Mouse (Mus musculus) CH12F3 (cell line): ENCODE measurements around the gene Cyp8b1.

Source experiments
- in situ Hi-C: fragments of 300-500 bp; cut with MboI; formaldehyde crosslinking; loops from 2 replicates; pipeline ENCODE4 v1.14.3; 2020; ENCODE audit warnings: low sequenced_read_pairs

Cyp8b1 gene

DNA sequence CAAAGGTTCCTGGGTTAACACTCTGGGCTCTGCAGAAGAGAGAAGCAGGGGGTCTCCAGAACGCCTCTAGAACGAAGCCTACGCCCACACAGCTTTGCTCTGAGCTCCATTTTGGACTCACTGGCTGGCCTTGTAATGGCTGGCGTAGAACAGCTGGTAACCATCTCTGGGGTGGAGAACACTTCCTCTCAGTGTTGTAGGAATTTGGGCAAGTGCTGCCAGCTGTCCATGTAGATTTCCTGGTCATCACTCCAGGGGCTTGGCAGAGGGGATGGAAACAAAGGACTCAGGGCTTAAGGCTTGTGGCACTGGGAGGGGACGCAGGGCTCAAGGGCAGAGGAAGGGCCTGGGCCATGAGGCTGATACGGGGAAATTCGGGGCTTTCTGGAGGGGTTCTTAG, 21.7 kb downstream of the Cyp8b1 start:
- in situ Hi-C loops: no loop called here

DNA sequence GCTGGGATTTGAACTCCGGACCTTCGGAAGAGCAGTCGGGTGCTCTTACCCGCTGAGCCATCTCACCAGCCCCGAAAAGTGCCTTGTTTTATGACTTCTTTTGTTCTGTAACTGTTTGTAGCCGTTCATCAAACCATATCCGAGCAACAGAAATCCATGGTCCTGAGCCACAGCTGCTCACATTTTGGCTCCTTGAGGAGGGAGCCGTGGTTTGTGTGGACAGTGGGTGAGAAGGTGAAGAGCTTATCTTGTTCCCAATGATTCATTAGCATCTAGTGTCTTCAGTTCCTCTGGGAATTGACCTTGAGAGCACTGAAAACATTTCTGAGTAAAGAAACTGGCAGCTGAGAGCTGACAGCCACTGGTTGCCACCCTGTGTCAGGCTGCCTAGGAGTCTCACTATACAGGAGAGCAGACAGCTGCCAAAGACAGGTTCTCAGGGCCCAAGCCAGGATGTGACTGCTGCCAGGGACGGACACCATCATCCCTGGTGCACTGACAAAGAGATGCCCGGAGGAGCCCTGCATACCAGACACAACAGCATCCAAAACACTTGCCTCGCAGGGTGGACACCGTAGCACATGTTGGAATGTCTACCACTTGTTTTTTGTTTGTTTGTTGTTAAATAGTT, 23.9 kb downstream of the Cyp8b1 start:
- in situ Hi-C loops: no loop called here

DNA sequence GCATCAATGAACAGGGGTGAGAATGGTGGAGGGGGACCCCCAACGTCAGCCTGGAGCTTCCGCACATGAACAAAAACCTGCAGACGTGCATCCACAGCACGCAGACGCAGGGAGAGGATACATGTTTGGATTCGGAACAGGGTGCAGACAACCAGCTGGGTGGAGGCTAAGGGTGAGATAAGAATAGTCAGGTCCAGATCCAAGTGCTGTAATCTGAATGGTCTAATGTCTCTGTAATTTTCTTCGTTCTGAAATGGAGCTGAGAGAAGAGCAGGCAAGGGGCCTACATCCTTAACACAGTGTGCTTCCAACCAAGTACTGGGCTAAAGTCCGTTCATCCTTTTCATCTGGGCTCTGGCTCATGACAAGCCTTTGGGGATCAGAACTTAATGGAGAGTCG, 24.8 kb downstream of the Cyp8b1 start:
- in situ Hi-C loops: no loop called here

DNA sequence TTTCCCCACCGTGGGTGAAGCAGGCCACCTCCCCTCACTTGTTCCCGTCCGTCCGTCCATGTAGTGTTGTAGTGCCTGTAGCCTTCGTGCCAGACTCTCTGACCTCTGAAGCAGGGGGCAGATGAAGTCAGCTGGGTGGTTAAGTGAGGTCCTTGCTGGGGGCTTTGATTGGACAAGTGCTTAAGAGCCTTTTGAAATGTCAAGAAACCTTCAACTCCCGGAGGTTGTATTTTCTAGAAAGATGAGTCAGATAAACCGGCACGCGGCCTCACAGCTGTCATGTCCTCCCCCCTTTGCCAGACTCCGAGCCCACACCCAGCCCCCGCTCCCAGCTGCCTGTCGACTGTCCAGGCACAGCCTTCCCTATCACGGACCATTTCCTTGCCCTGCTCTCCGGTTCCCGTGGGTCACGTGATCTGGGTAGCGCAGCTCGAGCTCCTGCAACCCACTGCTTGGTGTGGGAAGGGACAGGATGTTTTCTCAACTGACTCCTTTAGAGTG, 25.6 kb downstream of the Cyp8b1 start:
- in situ Hi-C loops: no loop called here

DNA sequence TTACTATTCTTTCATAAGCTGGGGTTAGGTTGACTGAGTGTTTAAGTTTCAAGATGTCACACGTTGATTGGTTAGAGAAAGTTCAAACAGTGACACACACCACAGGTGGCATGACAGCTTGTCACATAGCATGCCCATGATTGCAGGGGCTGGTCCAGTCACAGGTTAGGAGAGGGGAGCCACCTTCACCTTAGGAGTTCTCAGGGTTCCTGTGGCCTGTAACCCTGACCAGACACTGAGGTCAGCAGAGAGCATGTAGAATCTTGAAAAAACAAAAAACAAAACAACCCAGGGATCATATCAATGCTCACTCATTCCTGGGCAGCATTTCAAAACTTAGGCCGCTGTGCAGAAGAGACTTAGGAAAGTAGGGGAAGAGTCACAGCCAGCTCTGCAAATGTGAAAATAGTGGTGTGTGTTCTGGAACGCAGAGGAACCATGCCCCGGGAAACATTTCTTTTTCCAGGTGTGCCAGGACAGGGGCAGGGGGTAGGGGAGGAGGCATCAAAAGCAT, 26.1 kb downstream of the Cyp8b1 start:
- in situ Hi-C loops: no loop called here

DNA sequence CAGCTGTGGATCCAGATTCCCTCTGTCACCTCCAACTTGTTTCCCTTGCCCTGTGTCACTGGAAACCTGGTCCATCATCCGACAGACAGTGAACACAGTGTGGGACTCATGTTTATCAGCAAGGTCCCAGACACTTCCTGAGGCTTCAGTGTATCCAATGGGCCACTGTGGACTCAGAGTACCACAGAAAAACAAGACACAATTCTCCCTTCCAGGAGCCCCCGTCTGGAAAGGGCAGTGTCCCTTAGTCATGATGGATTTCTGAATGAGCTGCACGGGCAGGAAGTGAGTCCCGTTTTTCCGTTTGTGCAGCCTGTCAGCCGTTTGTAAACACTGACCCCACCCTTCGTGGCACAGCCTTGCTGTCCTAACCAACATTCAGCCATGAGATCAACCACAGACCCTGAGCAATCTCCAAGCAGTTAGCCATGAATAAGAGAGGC, 34.1 kb downstream of the Cyp8b1 start:
- in situ Hi-C loops: no loop called here

DNA sequence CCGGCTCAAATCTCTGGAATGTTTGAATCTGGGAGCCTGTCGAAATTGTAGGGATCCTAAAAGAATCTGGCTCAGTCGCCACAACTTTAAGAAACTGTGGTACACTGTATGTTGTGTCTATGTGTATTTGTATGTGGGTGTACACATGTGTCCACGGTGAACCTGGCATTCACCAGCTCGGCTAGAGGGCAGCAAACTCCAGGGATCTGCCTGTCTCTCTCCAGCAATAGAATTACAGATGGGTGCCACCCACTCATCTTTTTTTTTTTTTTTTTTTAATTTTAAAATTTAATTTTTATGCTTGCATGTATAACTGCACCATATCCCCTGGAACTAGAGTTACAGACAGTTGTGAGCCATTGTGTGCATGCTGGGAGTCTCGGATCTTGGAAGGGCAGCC, 34.8 kb downstream of the Cyp8b1 start:
- in situ Hi-C loops: no loop called here

DNA sequence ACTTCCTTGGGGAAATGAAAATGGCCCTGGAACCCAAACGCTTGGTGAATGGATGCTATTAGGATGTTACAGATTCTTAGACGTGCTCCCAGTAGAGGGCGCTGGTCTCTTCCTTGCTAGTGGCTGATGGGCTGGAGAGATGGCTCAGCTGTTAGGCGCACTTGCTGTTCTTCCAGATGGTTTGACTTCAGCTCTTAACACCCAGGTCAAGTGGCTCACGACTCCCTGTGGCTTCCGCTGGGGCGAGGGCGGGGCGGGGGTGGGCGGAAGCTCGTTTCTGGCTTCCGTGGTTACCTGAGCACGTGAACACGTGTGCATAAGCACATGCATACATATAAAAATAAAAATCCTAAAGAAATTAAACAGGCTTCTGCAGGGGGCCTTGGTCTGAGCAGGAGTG, 35.3 kb downstream of the Cyp8b1 start:
- in situ Hi-C loops: no loop called here

DNA sequence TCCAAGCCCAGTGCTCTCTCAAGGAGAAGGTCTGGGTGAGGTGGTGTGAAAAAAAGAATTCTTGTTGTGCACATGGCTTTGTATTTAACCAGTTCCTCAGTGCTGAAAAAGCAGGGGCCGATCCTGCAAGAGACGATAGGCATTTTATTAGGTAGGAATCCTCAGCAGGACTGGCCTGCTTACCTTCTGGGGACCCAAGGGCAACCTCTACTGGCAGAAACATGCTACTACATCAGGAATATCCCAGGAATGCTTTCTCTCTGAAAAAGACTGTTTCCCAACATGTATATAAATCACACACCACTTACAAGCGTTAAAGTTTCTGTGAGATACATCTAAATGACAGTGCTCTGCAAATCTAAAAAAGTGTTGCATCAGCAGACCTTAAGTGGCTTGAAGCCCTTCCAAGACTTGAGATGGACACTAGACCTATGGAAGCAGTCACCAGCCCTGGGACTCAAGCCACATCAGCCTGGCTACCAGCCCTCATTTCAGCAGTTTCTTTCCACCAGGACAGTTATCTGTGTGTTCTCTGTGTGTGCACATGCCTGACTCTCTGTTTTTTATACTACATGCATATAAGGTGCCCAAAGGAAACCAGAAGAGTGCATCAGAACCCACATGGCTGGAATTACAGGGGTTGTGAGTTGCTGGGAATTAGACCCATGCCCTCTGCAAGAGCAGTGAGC, 38.9 kb downstream of the Cyp8b1 start:
- in situ Hi-C loops: loop anchor here (10.0 kb wide), 1 partner anchor 108 kb away; no protein-coding TSS in a partner anchor

DNA sequence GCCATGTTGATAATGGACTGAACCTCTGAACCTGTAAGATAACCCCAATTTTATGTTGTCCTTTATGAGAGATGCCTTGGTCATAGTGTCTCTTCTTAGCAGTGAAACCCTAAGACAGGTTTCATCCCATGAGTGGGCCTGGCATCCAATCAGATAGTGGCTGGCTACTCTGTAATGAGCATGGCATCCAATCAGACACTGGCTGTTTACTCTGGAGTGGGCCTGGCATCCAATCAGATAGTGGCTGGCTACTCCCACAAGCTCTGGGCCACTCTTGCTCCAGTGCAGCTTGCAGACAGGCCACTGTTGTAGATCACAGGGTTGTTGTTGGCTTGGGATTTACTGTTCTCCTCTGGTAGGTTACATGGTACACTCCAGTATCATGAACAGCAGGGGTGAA, 42.5 kb downstream of the Cyp8b1 start:
- in situ Hi-C loops: loop anchor here (10.0 kb wide), 1 partner anchor 111 kb away; no protein-coding TSS in a partner anchor

DNA sequence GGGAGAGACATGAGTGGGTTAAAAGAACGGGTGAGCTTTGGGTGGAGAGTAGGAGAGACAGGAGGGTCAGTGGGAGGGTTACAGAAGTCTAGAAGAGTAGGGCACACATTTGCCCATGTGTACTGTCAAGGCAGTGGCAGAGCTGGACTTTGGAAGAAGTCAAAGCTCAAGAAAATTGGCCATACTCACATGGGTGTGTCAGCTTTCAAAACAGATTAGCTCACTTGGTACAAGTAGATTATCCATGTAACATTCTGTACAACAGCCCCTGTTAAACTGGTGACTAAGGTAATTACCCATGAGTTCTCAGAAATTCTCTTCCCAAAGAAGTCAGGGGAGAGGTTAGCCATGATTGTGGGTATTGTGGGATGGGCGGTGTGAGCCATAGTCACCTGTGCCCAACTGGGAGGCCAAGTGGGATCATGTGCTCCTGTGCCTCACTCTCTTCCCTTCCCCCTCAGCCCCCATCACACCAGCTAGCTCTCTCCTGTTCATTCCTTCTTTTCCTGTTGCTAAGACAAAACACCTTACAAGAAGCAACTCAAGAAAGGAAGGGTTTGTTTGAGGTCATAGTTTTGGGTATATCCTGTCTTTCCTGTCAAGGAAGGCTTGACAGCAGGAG, 43.9 kb downstream of the Cyp8b1 start:
- in situ Hi-C loops: loop anchor here (10.0 kb wide), 1 partner anchor 113 kb away; no protein-coding TSS in a partner anchor

DNA sequence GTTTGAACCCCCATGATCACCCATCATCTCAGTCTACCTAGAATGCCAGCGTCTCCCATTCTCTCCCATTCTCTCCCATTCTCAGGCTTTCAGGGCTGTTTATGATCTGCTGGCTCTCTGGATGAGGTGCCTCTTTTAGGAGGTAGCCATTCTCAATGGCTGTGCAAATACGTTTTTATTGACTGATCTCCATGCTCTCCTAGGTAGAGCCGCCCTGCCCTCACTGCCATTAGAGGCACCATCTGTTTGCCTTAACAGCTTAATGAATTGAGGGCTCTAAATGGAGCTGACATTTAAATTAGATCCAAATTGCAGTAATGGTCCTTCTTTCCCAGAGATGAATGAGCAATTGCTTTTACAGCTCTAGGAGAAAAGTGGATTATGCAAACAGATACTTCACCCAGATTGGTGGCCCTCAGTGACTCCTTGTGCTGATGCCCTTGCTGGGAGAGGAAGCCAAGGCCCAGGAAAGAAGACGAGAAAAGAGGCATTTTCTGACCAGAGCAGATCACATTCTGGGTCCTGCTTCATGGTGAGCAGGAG, 46.1 kb downstream of the Cyp8b1 start:
- in situ Hi-C loops: loop anchor here (10.0 kb wide), 1 partner anchor 115 kb away; no protein-coding TSS in a partner anchor

DNA sequence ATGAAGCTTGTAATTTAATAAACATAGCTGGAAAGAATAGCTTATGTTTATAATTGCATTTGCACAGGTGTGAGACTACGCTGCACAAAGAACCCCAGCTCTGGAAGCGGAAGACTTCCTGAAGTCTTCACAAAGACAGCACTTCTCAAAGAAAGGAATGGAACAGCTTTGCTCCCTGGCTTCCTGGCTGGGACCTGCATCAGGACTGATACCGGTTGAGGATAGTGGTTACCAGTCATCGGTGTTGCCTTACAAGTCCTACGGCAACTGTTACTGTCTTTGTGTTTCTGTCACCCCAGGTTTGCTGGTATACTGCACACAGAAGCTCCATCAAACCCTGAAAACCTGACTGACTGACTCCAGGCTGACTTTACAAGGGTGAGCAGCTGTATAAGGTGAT, 46.7 kb downstream of the Cyp8b1 start:
- in situ Hi-C loops: no loop called here

DNA sequence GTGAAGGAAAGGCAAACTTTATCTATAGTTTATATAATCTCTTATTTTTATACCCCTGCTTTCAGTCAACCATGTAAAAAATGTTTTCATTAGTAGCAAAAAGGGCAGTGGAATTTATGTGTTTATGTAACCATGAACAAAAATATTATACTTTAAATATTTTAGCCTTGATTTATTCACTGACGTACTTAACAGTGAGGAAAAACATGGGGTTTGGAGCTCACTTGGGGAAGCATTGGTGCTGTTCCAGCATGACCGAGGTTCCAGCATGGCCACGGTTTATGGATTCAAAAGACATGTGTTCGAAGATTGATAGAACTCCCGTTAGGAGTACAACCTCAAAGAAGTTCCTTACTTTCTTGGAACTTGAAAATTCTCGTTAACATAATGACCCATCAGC, 47.9 kb downstream of the Cyp8b1 start:
- in situ Hi-C loops: no loop called here

DNA sequence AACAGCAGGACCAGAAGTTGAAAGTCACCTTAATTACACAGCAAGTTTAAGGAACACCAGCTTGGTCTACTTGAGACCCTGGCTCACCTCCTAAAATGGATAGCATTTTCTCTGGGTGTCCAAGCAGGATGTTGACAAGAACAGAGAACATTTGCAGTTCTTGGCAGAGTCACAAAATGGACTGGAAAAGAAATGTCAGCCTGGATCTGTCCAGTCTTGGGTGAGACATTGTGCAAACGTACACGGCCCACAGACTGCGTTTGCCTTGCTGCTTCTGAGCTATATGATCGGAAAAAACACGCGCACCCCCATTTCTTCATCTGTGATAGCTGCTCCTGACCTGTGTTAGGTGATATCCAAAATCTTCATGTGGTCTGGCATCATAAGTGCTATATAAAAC, 48.5 kb downstream of the Cyp8b1 start:
- in situ Hi-C loops: no loop called here

DNA sequence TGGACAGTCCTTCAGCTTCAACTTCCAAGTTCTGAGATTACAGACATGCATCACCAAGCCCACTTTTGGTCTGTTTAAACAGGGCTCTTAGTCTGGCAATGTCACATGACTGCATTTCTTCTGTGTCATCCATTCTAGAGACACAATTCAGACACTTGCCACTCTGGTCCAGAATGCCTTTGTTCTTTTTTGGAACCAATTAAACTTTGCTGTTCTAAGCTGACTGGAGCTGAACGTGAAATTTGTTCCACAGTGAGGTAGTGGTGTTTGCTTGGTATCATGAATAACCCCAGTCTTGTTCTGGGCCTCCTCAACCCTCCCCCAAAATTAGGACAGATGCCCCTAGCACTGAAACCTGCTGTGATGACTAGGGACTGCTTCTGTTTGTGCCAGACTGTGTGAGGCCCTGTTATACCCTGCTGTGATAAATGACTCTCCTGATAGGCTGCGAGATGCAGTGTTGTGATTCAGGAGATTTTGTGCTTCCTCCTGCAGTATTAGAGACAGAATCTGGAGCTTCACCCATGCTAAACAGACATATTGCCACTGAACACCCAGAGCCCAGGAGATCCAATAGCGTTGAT, 50.6 kb downstream of the Cyp8b1 start:
- in situ Hi-C loops: no loop called here

DNA sequence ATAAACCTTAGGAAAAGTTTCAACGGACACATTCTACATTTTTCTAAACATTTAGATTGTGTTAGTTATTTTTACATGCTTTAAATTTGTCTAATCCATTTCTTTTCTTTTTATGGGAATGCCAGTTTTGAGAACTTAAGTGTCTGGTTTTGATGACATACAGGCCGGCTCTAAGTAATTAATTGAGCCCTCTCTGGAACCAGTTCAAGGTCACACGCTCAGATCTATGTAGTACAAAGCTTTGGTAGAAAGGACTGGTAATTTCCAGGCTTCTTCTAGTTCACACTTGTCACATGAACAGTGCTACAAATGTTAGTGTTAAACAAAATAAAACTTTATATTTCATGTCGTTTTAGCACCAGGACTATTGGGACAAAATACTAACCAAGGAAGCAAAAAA, 51.3 kb downstream of the Cyp8b1 start:
- in situ Hi-C loops: no loop called here
